Mouse (Mus musculus): ENCODE data around the gene Lrrc8c.

GRCm38 (mm10) chr5:105609683-105610082, 90.5 kb downstream of the Lrrc8c start:
- no peak for TF ChIP-seq CTCF (IDR thresholded peaks at IDR 0.05; ENCODE audit: low read depth, low read length)
- TF ChIP-seq POLR2AphosphoS5 (IDR thresholded peaks at IDR 0.05; ENCODE audit: insufficient replicate concordance, low read depth, low read length), result no peak
- no peak for TF ChIP-seq TAL1 (conservative IDR thresholded peaks at IDR 0.05; ENCODE audit: low read depth, low read length)
- TF ChIP-seq GATA1 (IDR thresholded peaks at IDR 0.05; ENCODE audit: borderline replicate concordance, low read length), result no peak

All from G1E (cell line).